Mouse (Mus musculus) urinary bladder, postnatal 4 days (tissue): ENCODE measurements around the gene Eral1.

Experiments
- DNase-seq, 2 experiments: peaks; one replicate each; pipeline ENCODE4 v3.0.0; 2021 to 2022; ENCODE audit warnings: low spot score in 2 of 2

The Eral1 gene

GRCm38 (mm10) chr11:78079961-78080921 is at the start of gene Eral1:
TSS of gene Eral1 (minus strand) at chr11:78080383.
- DNase-seq = peak; percentile 75 to 80

- no peak for DNase-seq
These were observed 49.3 kb upstream of the Eral1 start for GRCm38 (mm10) chr11:78129458-78129857.

GRCm38 (mm10) chr11:78126739-78127138 is 46.6 kb upstream of the Eral1 start:
- no peak for DNase-seq

GRCm38 (mm10) chr11:78125691-78126090 is 45.5 kb upstream of the Eral1 start:
- no peak for DNase-seq

GRCm38 (mm10) chr11:78123782-78124181 is 43.6 kb upstream of the Eral1 start:
- DNase-seq = no peak

- no peak for DNase-seq
These were observed 42.6 kb upstream of the Eral1 start for GRCm38 (mm10) chr11:78122815-78123214.

- DNase-seq = no peak
These were observed 41.0 kb upstream of the Eral1 start for GRCm38 (mm10) chr11:78121176-78121575.

- DNase-seq = no peak
These were observed 39.7 kb upstream of the Eral1 start for GRCm38 (mm10) chr11:78119898-78120297.

GRCm38 (mm10) chr11:78118467-78118866 is 38.3 kb upstream of the Eral1 start:
- DNase-seq = no peak

- DNase-seq = no peak
These were observed 35.9 kb upstream of the Eral1 start for GRCm38 (mm10) chr11:78116146-78116410.

- DNase-seq = peak; percentile 92 to 96
These were observed 35.4 kb upstream of the Eral1 start for GRCm38 (mm10) chr11:78115367-78116145.

- no peak for DNase-seq
These were observed 34.6 kb upstream of the Eral1 start for GRCm38 (mm10) chr11:78114676-78115366.

- no peak for DNase-seq
These were observed 33.4 kb upstream of the Eral1 start for GRCm38 (mm10) chr11:78113616-78114015.

GRCm38 (mm10) chr11:78104501-78104900 is 24.3 kb upstream of the Eral1 start:
- no peak for DNase-seq

GRCm38 (mm10) chr11:78102958-78103747 is 23.0 kb upstream of the Eral1 start:
- DNase-seq = no peak

GRCm38 (mm10) chr11:78102142-78102541 is 22.0 kb upstream of the Eral1 start:
- DNase-seq = no peak

- no peak for DNase-seq
These were observed 20.6 kb upstream of the Eral1 start for GRCm38 (mm10) chr11:78100746-78101145.

- no peak for DNase-seq
These were observed 16.9 kb upstream of the Eral1 start for GRCm38 (mm10) chr11:78097077-78097476.

- no peak for DNase-seq
These were observed 14.9 kb upstream of the Eral1 start for GRCm38 (mm10) chr11:78095144-78095516.

- peak; percentile 91 to 93 for DNase-seq
These were observed 14.4 kb upstream of the Eral1 start, which contains the start of gene Fam222b for GRCm38 (mm10) chr11:78094504-78095143. TSS of gene Fam222b (plus strand) at chr11:78094660.

- DNase-seq = no peak
These were observed 13.9 kb upstream of the Eral1 start for GRCm38 (mm10) chr11:78094137-78094503.
